Mouse (Mus musculus) G1E (cell line): Measurements from ENCODE around the gene Rasgrp3.

Experiments used
- CTCF ChIP-seq: IDR thresholded peaks from 2 replicates; pipeline ENCODE4 v1.5.1; 2012; ENCODE audit warnings: low read depth, low read length, inconsistent platforms, mixed read lengths
- GATA1 ChIP-seq: IDR thresholded peaks from 2 replicates; pipeline ENCODE4 v1.6.1; 2012; ENCODE audit warnings: borderline replicate concordance, low read length, inconsistent platforms, mixed read lengths
- GATA2 ChIP-seq: IDR thresholded peaks from 2 replicates; pipeline ENCODE4 v1.6.1; 2012; ENCODE audit warnings: low read depth, low read length, inconsistent platforms, borderline replicate concordance
- POLR2AphosphoS5 ChIP-seq: IDR thresholded peaks from 2 replicates; pipeline ENCODE4 v1.6.1; 2012; ENCODE audit warnings: low read depth, low read length, inconsistent platforms; ENCODE audit not compliant: insufficient replicate concordance
- TAL1 ChIP-seq: conservative IDR thresholded peaks from 2 replicates; pipeline ENCODE4 v1.6.1; 2012; ENCODE audit warnings: low read depth, low read length, inconsistent platforms, mixed read lengths

GRCm38 (mm10) chr17:75466948-75467347, 31.3 kb downstream of the Rasgrp3 start:
- no peak for TF ChIP-seq CTCF
- TF ChIP-seq GATA2 = no peak
- no peak for TF ChIP-seq POLR2AphosphoS5
- no peak for TF ChIP-seq GATA1
- TF ChIP-seq TAL1 = no peak
